Mouse (Mus musculus): Measurements from ENCODE around the gene Sox5. TPM values are rescaled to one million over a fixed set of nuclear protein-coding genes. Genes with fewer than 3 reads are reported as not detected.

The Sox5 gene
- polyA plus RNA-seq, 1 experiment from 2014 or later, result 34.8 TPM

GRCm38 (mm10) chr6:143835331-143835730 lies 946.4 kb downstream of the Sox5 start:
- Histone ChIP-seq H3K4me3 (replicated peaks) (no peak overlapping the region), H3K4me1 (peaks cover 10% of the 10 kb centered on the region), H3K27ac (replicated peaks) (no peak overlapping the region), H3K4me2 (no peak overlapping the region), H3K36me3 (peaks cover 7% of the 10 kb centered on the region; the same call in 1 of the 2 replicates), H3K27me3 (replicated peaks) (no peaks in the 10 kb centered on the region), H3K9ac (replicated peaks) (no peak overlapping the region), H3K9me3 (replicated peaks) (no peaks in the 10 kb centered on the region)
- no peak for ATAC-seq (ENCODE audit: low FRiP score)
- 87% methylated on average over 7 of the region's 7 CpGs for WGBS

DNA sequence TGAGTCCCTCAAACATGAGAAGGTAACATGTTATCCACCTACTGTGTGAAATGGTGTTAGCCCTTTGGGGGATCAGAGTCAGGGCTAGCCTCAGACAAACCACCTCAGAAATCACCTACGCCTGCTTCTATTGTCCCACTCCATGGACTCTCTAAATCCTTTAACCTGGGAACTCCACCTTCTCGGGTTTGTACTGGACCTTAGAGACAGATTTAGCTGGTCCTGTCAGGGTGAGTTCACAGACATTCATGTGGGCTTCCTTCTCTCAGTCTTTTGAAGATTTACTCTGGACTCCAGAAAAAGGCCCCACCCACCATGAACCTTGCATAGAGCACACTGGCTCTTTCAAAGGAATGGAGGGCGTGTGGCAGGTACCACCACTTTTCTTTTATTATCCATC lies 947.8 kb downstream of the Sox5 start:
- Histone ChIP-seq H3K9me3 (replicated peaks) (no peaks in the 10 kb centered on the region), H3K27ac (replicated peaks) (no peak overlapping the region), H3K36me3 (peaks cover 7% of the 10 kb centered on the region; the same call in 1 of the 2 replicates), H3K4me2 (no peak overlapping the region), H3K4me3 (replicated peaks) (no peak overlapping the region), H3K4me1 (peaks cover 8% of the 10 kb centered on the region), H3K9ac (replicated peaks) (no peak overlapping the region), H3K27me3 (replicated peaks) (no peaks in the 10 kb centered on the region)
- ATAC-seq (ENCODE audit: low FRiP score), result no peak
- WGBS, result 96% methylated on average over 3 of the region's 3 CpGs

- no peaks in the 10 kb centered on the region for H3K9me3 ChIP-seq (replicated peaks)
- H3K4me1 ChIP-seq, result peaks cover under 1% of the 10 kb centered on the region; the same call in 1 of the 2 replicates
- no peak overlapping the region for H3K4me3 ChIP-seq (replicated peaks)
- no peak for ATAC-seq (ENCODE audit: low FRiP score)
- no peaks in the 10 kb centered on the region for H3K27me3 ChIP-seq (replicated peaks)
- peaks cover 7% of the 10 kb centered on the region; the same call in 1 of the 2 replicates for H3K36me3 ChIP-seq
- H3K27ac ChIP-seq (replicated peaks), result no peak overlapping the region
- WGBS, result 94% methylated on average over 23 of the region's 23 CpGs
- H3K4me2 ChIP-seq, result no peak overlapping the region
- H3K9ac ChIP-seq (replicated peaks), result no peak overlapping the region
These were observed 948.6 kb downstream of the Sox5 start for GRCm38 (mm10) chr6:143833182-143833558.

- no peaks in the 10 kb centered on the region for H3K4me1 ChIP-seq
- H3K27ac ChIP-seq (replicated peaks), result no peak overlapping the region
- H3K4me3 ChIP-seq (replicated peaks), result no peak overlapping the region
- 90% methylated on average over 12 of the region's 12 CpGs for whole genome bisulfite sequencing
- no peak overlapping the region for H3K4me2 ChIP-seq
- H3K9me3 ChIP-seq (replicated peaks), result no peaks in the 10 kb centered on the region
- H3K36me3 ChIP-seq, result peaks cover 7% of the 10 kb centered on the region; the same call in 1 of the 2 replicates
- no peak overlapping the region for H3K9ac ChIP-seq (replicated peaks)
- no peaks in the 10 kb centered on the region for H3K27me3 ChIP-seq (replicated peaks)
- ATAC-seq (ENCODE audit: low FRiP score), result no peak
These were observed 949.1 kb downstream of the Sox5 start for GRCm38 (mm10) chr6:143832483-143833181.

DNA sequence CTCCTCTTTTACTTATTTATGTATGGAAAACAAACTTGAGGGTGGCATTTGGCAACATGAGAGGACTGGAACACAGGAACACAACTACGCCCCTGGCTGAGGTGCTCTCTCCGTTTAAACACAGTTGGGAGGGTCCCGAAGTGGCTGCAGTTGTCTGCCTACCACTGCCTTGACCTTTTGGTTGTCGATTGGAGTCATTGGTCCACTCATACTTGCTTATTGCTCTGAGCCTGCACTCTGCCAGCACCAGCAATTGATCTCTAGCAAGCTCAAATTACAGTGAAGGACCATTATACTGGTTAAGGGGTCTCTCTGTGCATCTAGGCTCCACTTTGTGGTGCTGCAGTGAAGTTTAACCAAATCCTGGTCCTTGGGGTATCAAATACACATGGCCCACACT lies 950.5 kb downstream of the Sox5 start:
- Histone ChIP-seq H3K27ac (replicated peaks) (no peak overlapping the region), H3K4me1 (no peaks in the 10 kb centered on the region), H3K9me3 (replicated peaks) (no peaks in the 10 kb centered on the region), H3K4me2 (no peak overlapping the region), H3K27me3 (replicated peaks) (no peaks in the 10 kb centered on the region), H3K4me3 (replicated peaks) (no peak overlapping the region), H3K36me3 (peaks cover 7% of the 10 kb centered on the region; the same call in 1 of the 2 replicates), H3K9ac (replicated peaks) (no peak overlapping the region)
- 88% methylated on average over 4 of the region's 4 CpGs for WGBS
- ATAC-seq (ENCODE audit: low FRiP score), result no peak

- Histone ChIP-seq H3K4me1 (no peaks in the 10 kb centered on the region), H3K4me3 (replicated peaks) (no peak overlapping the region), H3K27me3 (replicated peaks) (no peaks in the 10 kb centered on the region), H3K4me2 (no peak overlapping the region), H3K9me3 (replicated peaks) (no peaks in the 10 kb centered on the region), H3K36me3 (peaks cover 7% of the 10 kb centered on the region; the same call in 1 of the 2 replicates), H3K27ac (replicated peaks) (no peak overlapping the region), H3K9ac (replicated peaks) (no peak overlapping the region)
- no peak for ATAC-seq (ENCODE audit: low FRiP score)
- WGBS, result 88% methylated on average over 2 of the region's 2 CpGs
These were observed 951.6 kb downstream of the Sox5 start for GRCm38 (mm10) chr6:143830131-143830530.

- Histone ChIP-seq H3K27me3 (replicated peaks) (no peaks in the 10 kb centered on the region), H3K27ac (replicated peaks) (no peak overlapping the region), H3K4me1 (no peaks in the 10 kb centered on the region), H3K9ac (replicated peaks) (no peak overlapping the region), H3K9me3 (replicated peaks) (no peaks in the 10 kb centered on the region), H3K4me2 (no peak overlapping the region), H3K4me3 (replicated peaks) (no peak overlapping the region), H3K36me3 (no peaks in the 10 kb centered on the region)
- WGBS, result 76% methylated on average over 5 of the region's 5 CpGs
- ATAC-seq (ENCODE audit: low FRiP score), result no peak
These were observed 955.0 kb downstream of the Sox5 start for GRCm38 (mm10) chr6:143826786-143827185.

DNA sequence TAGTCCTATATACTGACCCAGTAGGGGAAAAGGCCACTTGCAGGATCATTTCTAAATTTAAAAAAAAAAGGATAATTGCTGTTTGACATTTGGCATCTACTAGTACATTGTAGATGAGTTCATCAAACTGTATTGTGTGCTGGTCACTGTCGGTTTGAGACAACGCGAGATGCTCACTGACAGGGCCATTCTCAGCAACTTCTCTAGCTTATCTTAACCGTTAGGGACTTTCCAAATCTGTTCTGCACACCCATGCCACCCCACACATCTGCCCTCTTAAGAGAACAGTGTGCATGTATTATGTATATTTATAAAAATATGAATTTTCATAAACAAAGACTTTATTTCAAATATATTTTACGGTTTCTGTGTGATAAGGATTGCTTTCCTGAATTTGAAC lies 955.8 kb downstream of the Sox5 start:
- no peak for ATAC-seq (ENCODE audit: low FRiP score)
- Histone ChIP-seq H3K4me1 (no peaks in the 10 kb centered on the region), H3K36me3 (no peaks in the 10 kb centered on the region), H3K4me3 (replicated peaks) (no peak overlapping the region), H3K9ac (replicated peaks) (no peak overlapping the region), H3K9me3 (replicated peaks) (no peaks in the 10 kb centered on the region), H3K27ac (replicated peaks) (no peak overlapping the region), H3K4me2 (no peak overlapping the region), H3K27me3 (replicated peaks) (no peaks in the 10 kb centered on the region)
- WGBS, result 95% methylated on average over 5 of the region's 5 CpGs

- no peaks in the 10 kb centered on the region for H3K36me3 ChIP-seq
- H3K27ac ChIP-seq (replicated peaks), result no peak overlapping the region
- no peak overlapping the region for H3K4me2 ChIP-seq
- H3K27me3 ChIP-seq (replicated peaks), result no peaks in the 10 kb centered on the region
- no peak overlapping the region for H3K4me3 ChIP-seq (replicated peaks)
- WGBS, result 79% methylated on average over 6 of the region's 6 CpGs
- no peak for ATAC-seq (ENCODE audit: low FRiP score)
- no peaks in the 10 kb centered on the region for H3K9me3 ChIP-seq (replicated peaks)
- H3K4me1 ChIP-seq, result no peaks in the 10 kb centered on the region
- H3K9ac ChIP-seq (replicated peaks), result no peak overlapping the region
These were observed 956.7 kb downstream of the Sox5 start for GRCm38 (mm10) chr6:143825086-143825485.

DNA sequence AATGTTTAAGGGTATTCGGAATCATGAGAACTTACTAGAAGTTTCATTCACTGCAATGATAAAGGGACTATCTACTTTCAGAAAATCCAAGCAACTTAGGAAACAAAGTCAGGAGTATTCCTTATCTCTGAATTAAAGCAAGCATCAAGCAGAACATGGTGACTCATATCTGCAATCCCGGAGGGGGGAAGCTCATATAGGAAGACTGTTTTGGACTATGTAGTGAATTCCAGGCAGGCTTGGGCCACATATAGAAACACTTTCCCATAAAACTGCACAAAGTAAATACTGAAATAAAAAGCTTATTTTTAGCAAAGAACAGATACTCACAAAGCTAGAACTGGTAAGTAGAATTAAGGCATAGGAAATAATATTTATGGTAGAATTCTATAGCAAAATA lies 993.3 kb downstream of the Sox5 start:
- no peaks in the 10 kb centered on the region for H3K36me3 ChIP-seq
- H3K9ac ChIP-seq (replicated peaks), result no peak overlapping the region
- H3K4me2 ChIP-seq, result no peak overlapping the region
- no peak overlapping the region for H3K27ac ChIP-seq (replicated peaks)
- no peaks in the 10 kb centered on the region for H3K9me3 ChIP-seq (replicated peaks)
- H3K27me3 ChIP-seq (replicated peaks), result no peaks in the 10 kb centered on the region
- 96% methylated on average over 2 of the region's 2 CpGs for WGBS
- no peak for ATAC-seq (ENCODE audit: low FRiP score)
- no peak overlapping the region for H3K4me3 ChIP-seq (replicated peaks)
- H3K4me1 ChIP-seq, result no peaks in the 10 kb centered on the region

DNA sequence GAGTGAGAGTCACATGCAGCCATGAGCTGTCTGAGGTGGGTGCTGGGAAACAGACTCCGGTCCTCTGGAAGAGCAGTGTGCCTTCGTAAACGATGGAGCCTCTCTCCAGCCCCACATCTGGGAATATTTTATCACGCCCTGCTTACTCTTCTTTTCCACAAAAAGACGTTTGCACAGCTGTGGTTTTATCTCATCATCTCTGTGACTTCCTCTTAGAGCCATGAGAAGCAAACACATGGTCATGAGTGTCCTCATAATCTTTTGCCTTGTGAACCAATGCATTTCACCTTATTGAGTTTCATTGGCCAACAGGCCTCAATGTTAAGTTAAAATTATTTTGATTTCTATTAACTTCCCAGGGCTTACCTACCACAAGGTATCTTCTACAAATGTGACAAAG lies 994.4 kb downstream of the Sox5 start:
- ATAC-seq (ENCODE audit: low FRiP score), result no peak
- no peaks in the 10 kb centered on the region for H3K27me3 ChIP-seq (replicated peaks)
- no peak overlapping the region for H3K27ac ChIP-seq (replicated peaks)
- 86% methylated on average over 5 of the region's 5 CpGs for WGBS
- no peak overlapping the region for H3K4me3 ChIP-seq (replicated peaks)
- H3K9me3 ChIP-seq (replicated peaks), result no peaks in the 10 kb centered on the region
- H3K9ac ChIP-seq (replicated peaks), result no peak overlapping the region
- H3K36me3 ChIP-seq, result no peaks in the 10 kb centered on the region
- H3K4me1 ChIP-seq, result no peaks in the 10 kb centered on the region
- no peak overlapping the region for H3K4me2 ChIP-seq

- no peaks in the 10 kb centered on the region for H3K9me3 ChIP-seq (replicated peaks)
- no peak overlapping the region for H3K9ac ChIP-seq (replicated peaks)
- no peaks in the 10 kb centered on the region for H3K4me1 ChIP-seq
- no peak overlapping the region for H3K4me3 ChIP-seq (replicated peaks)
- no peak overlapping the region for H3K27ac ChIP-seq (replicated peaks)
- H3K4me2 ChIP-seq, result no peak overlapping the region
- H3K27me3 ChIP-seq (replicated peaks), result no peaks in the 10 kb centered on the region
- no peaks in the 10 kb centered on the region for H3K36me3 ChIP-seq
- 66% methylated on average over 4 of the region's 4 CpGs for WGBS
- ATAC-seq (ENCODE audit: low FRiP score), result no peak
These were observed 996.1 kb downstream of the Sox5 start for GRCm38 (mm10) chr6:143785685-143786084.

Data from neural tube, embryonic 15.5 days (tissue).